Mouse (Mus musculus): ENCODE measurements around the gene Man2a1. TPM values are rescaled to one million over a fixed set of nuclear protein-coding genes. Genes with fewer than 3 reads are reported as not detected.

Gene Man2a1
- polyA plus RNA-seq, 1 experiment from 2014 or later, result 9.1 TPM

DNA sequence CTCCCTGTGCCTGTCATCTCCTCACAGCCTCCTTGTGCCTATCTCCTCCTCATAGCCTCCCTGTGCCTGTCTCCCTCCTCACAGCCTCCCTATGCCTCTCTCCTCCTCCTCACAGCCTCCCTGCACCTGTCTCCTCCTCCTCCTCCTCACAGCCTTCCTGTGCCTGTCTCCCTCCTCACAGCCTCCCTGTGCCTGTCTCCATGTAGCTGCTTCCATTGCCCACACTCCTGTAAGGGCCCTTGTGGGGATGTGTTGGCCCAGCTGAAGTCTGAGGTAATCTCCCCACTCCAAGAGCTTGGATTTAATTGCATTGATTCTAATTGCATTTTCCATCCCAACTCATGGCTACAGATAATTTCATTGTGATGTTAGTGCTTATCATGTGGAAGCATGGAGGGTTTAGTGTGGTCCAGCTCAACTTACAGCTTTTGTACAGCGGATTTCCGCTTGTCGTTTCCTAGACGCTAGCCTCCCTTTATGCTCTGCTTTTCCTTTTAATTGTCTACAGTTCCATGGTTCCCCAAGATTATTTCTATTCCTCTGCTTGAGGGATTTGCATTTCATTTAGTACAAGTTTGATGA, 103.2 kb downstream of the Man2a1 start:
- Histone ChIP-seq H3K27me3 (replicated peaks; ENCODE audit: control insufficient read depth, insufficient read depth, low read length) (no peaks in the 10 kb centered on the region), H3K4me2 (ENCODE audit: low read depth, low read length) (no peak overlapping the region), H3K36me3 (ENCODE audit: control insufficient read depth, insufficient read depth, low read length) (no peaks in the 10 kb centered on the region), H3K9me3 (ENCODE audit: control insufficient read depth, low read length) (no peaks in the 10 kb centered on the region), H3K4me3 (ENCODE audit: low read length) (no peak overlapping the region), H3K9ac (ENCODE audit: low read depth, low read length) (no peak overlapping the region), H3K4me1 (ENCODE audit: control insufficient read depth, insufficient read depth, low read length) (no peaks in the 10 kb centered on the region), H3K27ac (ENCODE audit: low read length) (no peak overlapping the region)
- ATAC-seq, result no peak
- WGBS, result 89% methylated on average over 4 of the region's 4 CpGs

- no peak overlapping the region for H3K4me3 ChIP-seq (ENCODE audit: low read length)
- no peaks in the 10 kb centered on the region for H3K4me1 ChIP-seq (ENCODE audit: control insufficient read depth, insufficient read depth, low read length)
- no peak for ATAC-seq
- no peaks in the 10 kb centered on the region for H3K27me3 ChIP-seq (replicated peaks; ENCODE audit: control insufficient read depth, insufficient read depth, low read length)
- WGBS, result 90% methylated on average over 6 of the region's 6 CpGs
- no peaks in the 10 kb centered on the region for H3K9me3 ChIP-seq (ENCODE audit: control insufficient read depth, low read length)
- H3K4me2 ChIP-seq (ENCODE audit: low read depth, low read length), result no peak overlapping the region
- H3K9ac ChIP-seq (ENCODE audit: low read depth, low read length), result no peak overlapping the region
- no peak overlapping the region for H3K27ac ChIP-seq (ENCODE audit: low read length)
- H3K36me3 ChIP-seq (ENCODE audit: control insufficient read depth, insufficient read depth, low read length), result no peaks in the 10 kb centered on the region
Measured at GRCm38 (mm10) chr17:64707529-64707928, 107.0 kb downstream of the Man2a1 start.

DNA sequence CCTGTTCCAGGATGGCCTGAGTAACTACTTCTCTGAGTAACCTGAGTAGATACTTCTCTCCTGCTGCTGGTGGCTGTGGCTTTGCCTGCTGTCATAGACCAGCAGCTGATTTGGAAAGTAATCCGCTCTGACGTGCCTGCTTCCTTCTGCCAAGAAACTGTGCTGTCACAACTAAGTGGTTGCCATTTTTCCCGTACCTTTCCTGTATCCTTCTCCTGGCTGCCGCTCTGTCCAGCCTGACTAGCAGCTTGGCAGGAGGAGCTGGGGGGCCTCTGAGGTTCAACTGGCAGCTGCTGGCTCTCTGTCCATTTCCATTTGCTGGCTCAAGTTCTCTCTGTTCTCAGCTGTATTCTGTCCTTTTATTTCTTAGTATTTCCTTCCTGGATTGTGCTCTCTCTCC, 115.8 kb downstream of the Man2a1 start:
- Histone ChIP-seq H3K27ac (ENCODE audit: low read length) (no peak overlapping the region), H3K9me3 (ENCODE audit: control insufficient read depth, low read length) (no peaks in the 10 kb centered on the region), H3K4me2 (ENCODE audit: low read depth, low read length) (no peak overlapping the region), H3K36me3 (ENCODE audit: control insufficient read depth, insufficient read depth, low read length) (peaks cover 5% of the 10 kb centered on the region; the same call in 1 of the 2 replicates), H3K4me3 (ENCODE audit: low read length) (no peak overlapping the region), H3K4me1 (ENCODE audit: control insufficient read depth, insufficient read depth, low read length) (no peaks in the 10 kb centered on the region), H3K9ac (ENCODE audit: low read depth, low read length) (no peak overlapping the region), H3K27me3 (replicated peaks; ENCODE audit: control insufficient read depth, insufficient read depth, low read length) (no peaks in the 10 kb centered on the region)
- WGBS, result 69% methylated on average over 4 of the region's 4 CpGs
- no peak for ATAC-seq

DNA sequence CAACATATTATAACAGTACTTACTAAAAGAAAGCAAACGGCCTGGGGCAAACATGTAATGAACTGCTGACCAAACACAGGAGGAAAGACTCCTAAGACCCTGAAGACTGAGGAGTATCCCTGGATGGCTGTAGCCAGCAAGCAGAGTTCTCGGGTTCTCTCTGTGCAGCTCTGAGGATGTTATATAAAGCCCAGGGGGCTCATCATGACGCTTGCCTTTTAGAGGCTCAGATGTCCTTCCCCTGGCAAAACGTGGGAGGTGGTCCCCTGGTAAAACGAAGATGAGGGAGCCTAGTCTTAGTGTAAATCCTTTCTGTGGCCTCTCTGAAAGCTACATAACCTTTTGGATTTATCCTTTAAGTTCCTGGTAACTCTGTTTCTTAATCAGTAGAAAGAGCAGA, 119.2 kb downstream of the Man2a1 start:
- WGBS, result 69% methylated on average over 5 of the region's 5 CpGs
- Histone ChIP-seq H3K9ac (ENCODE audit: low read depth, low read length) (no peak overlapping the region), H3K4me1 (ENCODE audit: control insufficient read depth, insufficient read depth, low read length) (no peaks in the 10 kb centered on the region), H3K27ac (ENCODE audit: low read length) (no peak overlapping the region), H3K4me3 (ENCODE audit: low read length) (no peak overlapping the region), H3K36me3 (ENCODE audit: control insufficient read depth, insufficient read depth, low read length) (peaks cover 5% of the 10 kb centered on the region; the same call in 1 of the 2 replicates), H3K9me3 (ENCODE audit: control insufficient read depth, low read length) (no peaks in the 10 kb centered on the region), H3K27me3 (replicated peaks; ENCODE audit: control insufficient read depth, insufficient read depth, low read length) (no peaks in the 10 kb centered on the region), H3K4me2 (ENCODE audit: low read depth, low read length) (no peak overlapping the region)
- no peak for ATAC-seq

- no peak overlapping the region for H3K4me3 ChIP-seq (ENCODE audit: low read length)
- peaks cover 7% of the 10 kb centered on the region; the same call in 1 of the 2 replicates for H3K36me3 ChIP-seq (ENCODE audit: control insufficient read depth, insufficient read depth, low read length)
- ATAC-seq, result no peak
- no peak overlapping the region for H3K27ac ChIP-seq (ENCODE audit: low read length)
- H3K9ac ChIP-seq (ENCODE audit: low read depth, low read length), result no peak overlapping the region
- H3K27me3 ChIP-seq (replicated peaks; ENCODE audit: control insufficient read depth, insufficient read depth, low read length), result no peaks in the 10 kb centered on the region
- 80% methylated on average over 5 of the region's 5 CpGs for WGBS
- no peak overlapping the region for H3K4me2 ChIP-seq (ENCODE audit: low read depth, low read length)
- H3K9me3 ChIP-seq (ENCODE audit: control insufficient read depth, low read length), result no peaks in the 10 kb centered on the region
- H3K4me1 ChIP-seq (ENCODE audit: control insufficient read depth, insufficient read depth, low read length), result no peaks in the 10 kb centered on the region
Measured at GRCm38 (mm10) chr17:64721112-64721511, 120.6 kb downstream of the Man2a1 start.

GRCm38 (mm10) chr17:64723162-64723561, 122.6 kb downstream of the Man2a1 start:
- 77% methylated on average over 1 of the region's 1 CpGs for WGBS
- Histone ChIP-seq H3K27me3 (replicated peaks; ENCODE audit: control insufficient read depth, insufficient read depth, low read length) (no peaks in the 10 kb centered on the region), H3K9me3 (ENCODE audit: control insufficient read depth, low read length) (no peaks in the 10 kb centered on the region), H3K36me3 (ENCODE audit: control insufficient read depth, insufficient read depth, low read length) (peaks cover 3% of the 10 kb centered on the region; the same call in 1 of the 2 replicates), H3K4me3 (ENCODE audit: low read length) (no peak overlapping the region), H3K27ac (ENCODE audit: low read length) (no peak overlapping the region), H3K4me2 (ENCODE audit: low read depth, low read length) (no peak overlapping the region), H3K9ac (ENCODE audit: low read depth, low read length) (no peak overlapping the region), H3K4me1 (ENCODE audit: control insufficient read depth, insufficient read depth, low read length) (no peaks in the 10 kb centered on the region)
- no peak for ATAC-seq

DNA sequence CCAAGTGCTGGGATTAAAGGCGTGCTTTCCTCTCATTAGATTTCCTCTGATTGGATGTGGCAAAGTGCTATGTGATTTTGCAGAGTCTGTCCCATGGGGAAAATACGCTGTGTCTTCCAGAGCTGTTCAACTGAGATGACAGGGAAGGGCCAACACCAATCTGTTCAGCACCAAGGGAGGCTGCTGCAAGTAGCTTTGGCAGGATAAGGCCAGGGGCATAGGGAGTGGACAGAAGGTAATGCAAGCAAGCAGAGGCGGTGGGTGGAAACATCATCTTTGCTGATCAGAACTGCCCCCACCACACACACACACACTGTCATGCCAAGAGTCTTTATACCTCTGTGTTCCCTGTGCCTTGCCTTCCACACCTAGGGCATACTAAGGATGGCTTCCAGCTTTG, 124.7 kb downstream of the Man2a1 start:
- H3K4me1 ChIP-seq (ENCODE audit: control insufficient read depth, insufficient read depth, low read length), result no peaks in the 10 kb centered on the region
- no peak overlapping the region for H3K9ac ChIP-seq (ENCODE audit: low read depth, low read length)
- no peaks in the 10 kb centered on the region for H3K9me3 ChIP-seq (ENCODE audit: control insufficient read depth, low read length)
- WGBS, result 96% methylated on average over 3 of the region's 3 CpGs
- no peak overlapping the region for H3K27ac ChIP-seq (ENCODE audit: low read length)
- H3K36me3 ChIP-seq (ENCODE audit: control insufficient read depth, insufficient read depth, low read length), result peaks cover 3% of the 10 kb centered on the region; the same call in 1 of the 2 replicates
- no peak overlapping the region for H3K4me3 ChIP-seq (ENCODE audit: low read length)
- no peak for ATAC-seq
- H3K4me2 ChIP-seq (ENCODE audit: low read depth, low read length), result no peak overlapping the region
- H3K27me3 ChIP-seq (replicated peaks; ENCODE audit: control insufficient read depth, insufficient read depth, low read length), result no peaks in the 10 kb centered on the region

DNA sequence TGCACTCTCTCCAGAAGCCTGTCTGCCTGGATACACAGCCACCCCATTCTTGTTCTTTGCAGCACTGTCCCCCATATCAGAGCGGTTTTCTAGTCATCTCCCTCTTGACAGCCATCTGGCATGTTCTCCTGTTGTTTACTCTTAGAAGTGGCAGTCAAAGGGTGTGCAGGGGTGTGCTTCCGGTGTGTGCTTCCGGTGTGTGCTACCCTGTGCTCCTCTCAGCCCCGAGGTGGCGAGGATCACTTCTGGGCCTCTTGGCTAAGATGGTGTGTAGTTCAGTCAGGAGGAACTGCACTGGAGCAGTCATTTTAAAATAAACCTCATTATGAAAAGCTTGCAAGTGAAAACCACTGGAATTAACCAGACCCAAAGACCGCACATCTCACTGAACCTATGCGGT, 125.5 kb downstream of the Man2a1 start:
- no peak overlapping the region for H3K4me3 ChIP-seq (ENCODE audit: low read length)
- no peaks in the 10 kb centered on the region for H3K9me3 ChIP-seq (ENCODE audit: control insufficient read depth, low read length)
- no peak overlapping the region for H3K4me2 ChIP-seq (ENCODE audit: low read depth, low read length)
- H3K9ac ChIP-seq (ENCODE audit: low read depth, low read length), result no peak overlapping the region
- H3K36me3 ChIP-seq (ENCODE audit: control insufficient read depth, insufficient read depth, low read length), result peaks cover 3% of the 10 kb centered on the region; the same call in 1 of the 2 replicates
- 79% methylated on average over 7 of the region's 7 CpGs for WGBS
- H3K4me1 ChIP-seq (ENCODE audit: control insufficient read depth, insufficient read depth, low read length), result no peaks in the 10 kb centered on the region
- ATAC-seq, result no peak
- H3K27me3 ChIP-seq (replicated peaks; ENCODE audit: control insufficient read depth, insufficient read depth, low read length), result no peaks in the 10 kb centered on the region
- no peak overlapping the region for H3K27ac ChIP-seq (ENCODE audit: low read length)

DNA sequence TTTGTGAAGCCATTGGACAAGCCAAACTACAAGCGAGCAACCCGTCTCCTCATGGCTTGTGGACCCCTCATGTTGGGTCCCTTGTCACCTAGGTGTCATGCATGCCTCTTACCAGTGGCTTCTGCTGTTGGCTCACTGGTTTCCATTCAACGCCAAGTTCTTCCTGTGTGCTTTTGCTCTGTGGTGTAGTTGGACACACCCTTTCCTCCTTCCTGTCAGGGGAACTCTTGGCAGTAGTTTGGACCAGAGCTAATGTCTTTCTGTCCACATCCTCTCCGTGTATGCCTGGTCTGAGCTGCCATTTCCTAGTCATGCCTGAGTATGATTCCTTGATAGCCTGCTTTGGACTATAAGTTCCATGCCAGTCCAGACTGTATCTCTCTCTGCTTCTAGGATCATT, 135.0 kb downstream of the Man2a1 start:
- ATAC-seq, result no peak
- no peak overlapping the region for H3K4me3 ChIP-seq (ENCODE audit: low read length)
- no peaks in the 10 kb centered on the region for H3K27me3 ChIP-seq (replicated peaks; ENCODE audit: control insufficient read depth, insufficient read depth, low read length)
- 0 out of 2 replicates have a peak, but pooled peaks cover 7% of the 10 kb centered on the region for H3K36me3 ChIP-seq (ENCODE audit: control insufficient read depth, insufficient read depth, low read length)
- no peak overlapping the region for H3K4me2 ChIP-seq (ENCODE audit: low read depth, low read length)
- WGBS, result 87% methylated on average over 4 of the region's 4 CpGs
- H3K9me3 ChIP-seq (ENCODE audit: control insufficient read depth, low read length), result no peaks in the 10 kb centered on the region
- no peak overlapping the region for H3K27ac ChIP-seq (ENCODE audit: low read length)
- no peak overlapping the region for H3K9ac ChIP-seq (ENCODE audit: low read depth, low read length)
- H3K4me1 ChIP-seq (ENCODE audit: control insufficient read depth, insufficient read depth, low read length), result no peaks in the 10 kb centered on the region

DNA sequence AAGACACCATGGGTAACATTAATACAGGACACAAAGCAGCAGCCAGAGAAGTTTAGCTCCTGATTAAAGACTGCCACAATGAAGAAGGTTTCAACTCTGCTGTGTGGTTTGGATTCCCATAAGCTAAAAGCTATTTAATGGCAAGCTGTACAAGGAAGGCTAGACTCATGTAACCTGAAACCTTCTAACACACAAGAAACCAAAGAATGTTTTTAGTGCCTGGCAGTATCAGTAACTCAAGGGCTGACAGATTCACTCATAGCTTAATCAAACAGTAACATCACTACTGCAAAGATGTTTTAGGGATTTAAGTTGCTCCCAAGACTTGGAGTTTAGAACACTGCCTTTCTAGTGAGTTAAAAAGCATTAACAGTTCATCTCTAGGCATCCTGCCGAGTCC, 137.4 kb downstream of the Man2a1 start:
- ATAC-seq, result no peak
- H3K27me3 ChIP-seq (replicated peaks; ENCODE audit: control insufficient read depth, insufficient read depth, low read length), result no peaks in the 10 kb centered on the region
- 0 out of 2 replicates have a peak, but pooled peaks cover 11% of the 10 kb centered on the region for H3K36me3 ChIP-seq (ENCODE audit: control insufficient read depth, insufficient read depth, low read length)
- 71% methylated on average over 1 of the region's 1 CpGs for WGBS
- no peak overlapping the region for H3K4me3 ChIP-seq (ENCODE audit: low read length)
- H3K9me3 ChIP-seq (ENCODE audit: control insufficient read depth, low read length), result no peaks in the 10 kb centered on the region
- no peak overlapping the region for H3K27ac ChIP-seq (ENCODE audit: low read length)
- H3K9ac ChIP-seq (ENCODE audit: low read depth, low read length), result no peak overlapping the region
- no peak overlapping the region for H3K4me2 ChIP-seq (ENCODE audit: low read depth, low read length)
- H3K4me1 ChIP-seq (ENCODE audit: control insufficient read depth, insufficient read depth, low read length), result no peaks in the 10 kb centered on the region
